Mouse (Mus musculus): ENCODE results near the gene Dock11. TPM values are rescaled to one million over a fixed set of nuclear protein-coding genes. Genes with fewer than 3 reads are reported as not detected.

The Dock11 gene
- polyA plus RNA-seq, 2 experiments: 17.9 to 24.4 TPM

DNA sequence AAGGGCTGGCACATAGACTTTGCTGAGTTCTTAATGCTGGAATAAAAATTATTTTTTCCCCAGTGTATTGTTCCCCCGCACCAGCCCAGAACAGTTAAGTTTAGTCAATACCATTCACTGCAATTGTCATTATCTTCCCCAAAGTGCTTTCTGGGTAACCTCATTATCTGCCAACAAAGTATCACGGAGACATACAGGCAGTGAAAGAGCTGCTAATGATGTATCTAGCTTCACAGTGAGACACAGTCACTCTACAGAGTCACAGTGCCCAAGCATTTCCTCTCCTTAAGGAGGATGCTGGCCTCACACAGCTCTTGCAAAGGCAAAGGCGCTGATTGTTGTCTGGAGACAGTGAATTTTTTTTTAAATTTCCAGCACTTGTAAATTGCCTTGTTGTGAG, 63.3 kb downstream of the Dock11 start:
- H3K9me3 ChIP-seq (ENCODE audit: control insufficient read depth, low read length): no peaks in the 10 kb centered on the region
- no peak overlapping the region for H3K9ac ChIP-seq (ENCODE audit: low read depth, low read length, severe bottlenecking)
- no peak overlapping the region for H3K4me2 ChIP-seq (replicated peaks; ENCODE audit: low read depth, low read length, severe bottlenecking)
- H3K27me3 ChIP-seq (ENCODE audit: control insufficient read depth, insufficient read depth, low read length): no peaks in the 10 kb centered on the region
- no peaks in the 10 kb centered on the region for H3K4me1 ChIP-seq (ENCODE audit: control insufficient read depth, insufficient read depth, low read length)
- DNase-seq (ENCODE audit: low spot score): no peak
- H3K36me3 ChIP-seq (ENCODE audit: control insufficient read depth, insufficient read depth, low read length): no peaks in the 10 kb centered on the region
- ATAC-seq (ENCODE audit: low FRiP score, low read depth): no peak
- no peak overlapping the region for H3K27ac ChIP-seq (replicated peaks; ENCODE audit: low read depth, low read length)
- 71% methylated on average over 3 of the region's 3 CpGs for WGBS
- TF ChIP-seq POLR2A (IDR thresholded peaks at IDR 0.05; ENCODE audit: borderline replicate concordance, extremely low read depth, insufficient read depth, insufficient read length): no peak
- no peak overlapping the region for H3K4me3 ChIP-seq (replicated peaks; ENCODE audit: low read length)

DNA sequence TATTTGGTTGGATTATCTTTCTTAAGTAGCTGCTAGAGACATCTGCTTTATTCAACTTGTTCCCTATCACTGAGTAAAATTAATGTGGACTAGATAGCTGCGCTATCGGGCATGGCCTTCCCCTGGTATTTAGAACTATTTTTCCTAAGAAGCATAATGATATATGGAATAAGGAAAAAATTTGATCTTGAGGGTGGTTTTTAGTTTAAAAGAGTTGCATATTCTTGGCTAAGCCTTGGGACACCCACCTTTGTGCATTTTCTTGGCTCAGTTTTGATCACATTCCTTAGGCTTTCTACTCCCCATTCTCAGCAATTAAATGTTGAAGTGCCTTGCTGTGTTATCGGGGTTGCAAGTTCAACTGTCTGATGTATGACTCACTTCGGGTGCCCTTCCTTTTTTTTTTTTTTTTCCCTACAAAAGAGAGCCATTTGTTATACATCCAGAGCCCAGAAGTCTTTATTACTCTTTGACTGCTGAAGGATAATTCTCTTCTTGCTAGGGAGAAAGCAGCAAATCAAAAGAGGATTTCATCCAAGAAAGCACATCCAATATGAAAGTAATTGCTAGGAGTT, 64.0 kb downstream of the Dock11 start:
- no peak overlapping the region for H3K4me3 ChIP-seq (replicated peaks; ENCODE audit: low read length)
- no peaks in the 10 kb centered on the region for H3K36me3 ChIP-seq (ENCODE audit: control insufficient read depth, insufficient read depth, low read length)
- no peak for DNase-seq (ENCODE audit: low spot score)
- WGBS: 74% methylated on average over 4 of the region's 4 CpGs
- no peak overlapping the region for H3K4me2 ChIP-seq (replicated peaks; ENCODE audit: low read depth, low read length, severe bottlenecking)
- H3K27me3 ChIP-seq (ENCODE audit: control insufficient read depth, insufficient read depth, low read length): no peaks in the 10 kb centered on the region
- TF ChIP-seq POLR2A (IDR thresholded peaks at IDR 0.05; ENCODE audit: borderline replicate concordance, extremely low read depth, insufficient read depth, insufficient read length): no peak
- no peaks in the 10 kb centered on the region for H3K9me3 ChIP-seq (ENCODE audit: control insufficient read depth, low read length)
- no peak overlapping the region for H3K9ac ChIP-seq (ENCODE audit: low read depth, low read length, severe bottlenecking)
- no peak overlapping the region for H3K27ac ChIP-seq (replicated peaks; ENCODE audit: low read depth, low read length)
- ATAC-seq (ENCODE audit: low FRiP score, low read depth): no peak
- H3K4me1 ChIP-seq (ENCODE audit: control insufficient read depth, insufficient read depth, low read length): no peaks in the 10 kb centered on the region

DNA sequence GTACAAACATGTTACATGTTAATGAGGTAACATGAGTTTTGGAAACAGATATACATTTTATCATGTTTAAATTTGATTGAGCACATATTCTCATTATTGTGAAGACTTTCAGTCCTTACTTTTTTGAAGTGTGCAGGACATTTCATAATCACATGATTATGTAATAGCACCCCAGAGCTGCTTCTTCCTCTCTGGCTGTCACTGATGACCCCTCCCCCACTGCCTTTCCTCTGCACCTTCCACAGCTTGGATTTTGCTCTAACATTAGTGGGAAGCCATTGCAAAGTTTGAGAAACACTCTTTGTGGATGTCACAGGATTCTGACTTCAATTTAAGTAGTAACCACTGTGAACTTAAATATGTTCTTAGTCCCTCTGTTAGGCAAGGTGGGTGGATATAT, 67.6 kb downstream of the Dock11 start:
- H3K9me3 ChIP-seq (ENCODE audit: control insufficient read depth, low read length): no peaks in the 10 kb centered on the region
- H3K27ac ChIP-seq (replicated peaks; ENCODE audit: low read depth, low read length): no peak overlapping the region
- no peak for TF ChIP-seq POLR2A (IDR thresholded peaks at IDR 0.05; ENCODE audit: borderline replicate concordance, extremely low read depth, insufficient read depth, insufficient read length)
- no peak overlapping the region for H3K4me3 ChIP-seq (replicated peaks; ENCODE audit: low read length)
- H3K36me3 ChIP-seq (ENCODE audit: control insufficient read depth, insufficient read depth, low read length): no peaks in the 10 kb centered on the region
- no peaks in the 10 kb centered on the region for H3K4me1 ChIP-seq (ENCODE audit: control insufficient read depth, insufficient read depth, low read length)
- no peak for DNase-seq (ENCODE audit: low spot score)
- no peaks in the 10 kb centered on the region for H3K27me3 ChIP-seq (ENCODE audit: control insufficient read depth, insufficient read depth, low read length)
- ATAC-seq (ENCODE audit: low FRiP score, low read depth): no peak
- H3K9ac ChIP-seq (ENCODE audit: low read depth, low read length, severe bottlenecking): no peak overlapping the region
- no peak overlapping the region for H3K4me2 ChIP-seq (replicated peaks; ENCODE audit: low read depth, low read length, severe bottlenecking)

DNA sequence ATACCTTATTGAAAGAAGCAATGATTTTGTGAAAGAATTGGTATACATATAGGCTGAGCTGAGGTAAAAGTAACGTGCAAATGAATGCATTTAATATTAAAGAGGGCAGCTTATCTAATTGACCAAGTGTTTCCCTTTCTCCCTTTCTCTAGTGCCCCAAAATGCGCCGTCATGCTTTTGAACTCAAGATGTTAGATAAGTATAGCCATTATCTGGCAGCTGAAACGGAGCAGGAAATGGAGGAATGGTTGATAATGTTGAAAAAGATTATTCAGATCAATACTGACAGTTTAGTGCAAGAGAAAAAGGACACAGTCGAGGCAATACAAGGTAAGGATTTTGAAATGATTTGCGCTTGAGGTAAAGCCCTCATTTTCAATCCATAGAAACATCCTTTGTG, 74.5 kb downstream of the Dock11 start:
- Histone ChIP-seq H3K4me1 (ENCODE audit: control insufficient read depth, insufficient read depth, low read length) (no peaks in the 10 kb centered on the region), H3K9ac (ENCODE audit: low read depth, low read length, severe bottlenecking) (no peak overlapping the region), H3K4me3 (replicated peaks; ENCODE audit: low read length) (no peak overlapping the region), H3K27ac (replicated peaks; ENCODE audit: low read depth, low read length) (no peak overlapping the region), H3K36me3 (ENCODE audit: control insufficient read depth, insufficient read depth, low read length) (no peaks in the 10 kb centered on the region), H3K27me3 (ENCODE audit: control insufficient read depth, insufficient read depth, low read length) (no peaks in the 10 kb centered on the region), H3K4me2 (replicated peaks; ENCODE audit: low read depth, low read length, severe bottlenecking) (no peak overlapping the region), H3K9me3 (ENCODE audit: control insufficient read depth, low read length) (no peaks in the 10 kb centered on the region)
- WGBS: 75% methylated on average over 6 of the region's 6 CpGs
- no peak for TF ChIP-seq POLR2A (IDR thresholded peaks at IDR 0.05; ENCODE audit: borderline replicate concordance, extremely low read depth, insufficient read depth, insufficient read length)
- DNase-seq (ENCODE audit: low spot score): no peak
- ATAC-seq (ENCODE audit: low FRiP score, low read depth): no peak

DNA sequence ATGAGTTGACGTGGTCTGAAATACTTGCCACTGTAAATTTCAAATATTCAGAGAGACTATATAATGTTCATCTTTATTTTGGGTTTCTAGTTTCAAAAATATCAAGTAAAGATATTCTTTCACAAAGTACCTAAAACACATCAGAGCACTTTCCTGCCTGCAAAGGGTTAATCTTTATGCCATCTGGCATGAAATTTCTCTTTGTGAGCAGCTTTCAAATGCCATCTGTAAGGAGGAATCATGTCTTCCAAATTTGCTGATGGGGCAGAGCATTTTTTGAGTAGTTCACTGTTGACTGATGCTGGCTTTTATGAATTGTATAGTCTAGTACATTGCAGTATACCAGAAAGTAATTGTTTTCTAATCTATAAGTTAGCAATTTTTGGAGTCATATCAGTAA, 80.6 kb downstream of the Dock11 start:
- no peak overlapping the region for H3K9ac ChIP-seq (ENCODE audit: low read depth, low read length, severe bottlenecking)
- H3K27ac ChIP-seq (replicated peaks; ENCODE audit: low read depth, low read length): no peak overlapping the region
- no peaks in the 10 kb centered on the region for H3K36me3 ChIP-seq (ENCODE audit: control insufficient read depth, insufficient read depth, low read length)
- TF ChIP-seq POLR2A (IDR thresholded peaks at IDR 0.05; ENCODE audit: borderline replicate concordance, extremely low read depth, insufficient read depth, insufficient read length): no peak
- WGBS: 91% methylated on average over 1 of the region's 1 CpGs
- no peaks in the 10 kb centered on the region for H3K27me3 ChIP-seq (ENCODE audit: control insufficient read depth, insufficient read depth, low read length)
- H3K4me2 ChIP-seq (replicated peaks; ENCODE audit: low read depth, low read length, severe bottlenecking): no peak overlapping the region
- ATAC-seq (ENCODE audit: low FRiP score, low read depth) (no peak), DNase-seq (ENCODE audit: low spot score) (no peak)
- H3K4me3 ChIP-seq (replicated peaks; ENCODE audit: low read length): no peak overlapping the region
- no peaks in the 10 kb centered on the region for H3K9me3 ChIP-seq (ENCODE audit: control insufficient read depth, low read length)
- H3K4me1 ChIP-seq (ENCODE audit: control insufficient read depth, insufficient read depth, low read length): no peaks in the 10 kb centered on the region

DNA sequence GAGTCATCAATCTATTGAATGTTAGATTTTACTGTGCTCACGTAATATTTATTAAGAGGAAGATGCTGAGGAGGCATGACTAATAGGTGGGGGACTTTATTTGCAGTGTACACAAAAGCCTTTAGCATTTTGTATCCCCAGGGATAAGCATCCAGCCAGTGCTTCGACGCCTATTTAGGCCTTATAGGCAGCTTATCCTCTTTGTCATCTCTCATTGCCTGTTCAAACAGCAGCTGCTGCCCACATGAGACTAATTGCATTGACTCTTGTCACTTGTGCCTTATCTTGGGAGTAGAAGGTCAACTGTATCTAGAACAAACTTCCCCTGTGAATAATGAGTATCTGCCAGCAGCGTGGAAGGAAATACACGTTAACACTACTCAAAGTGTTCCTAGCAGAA, 88.0 kb downstream of the Dock11 start:
- 79% methylated on average over 5 of the region's 5 CpGs for WGBS

More for the DNA sequence above, 88.0 kb downstream of the Dock11 start:
- Histone ChIP-seq H3K4me2 (replicated peaks; ENCODE audit: low read depth, low read length, severe bottlenecking) (no peak overlapping the region), H3K9me3 (ENCODE audit: control insufficient read depth, low read length) (no peaks in the 10 kb centered on the region), H3K4me3 (replicated peaks; ENCODE audit: low read length) (no peak overlapping the region), H3K9ac (ENCODE audit: low read depth, low read length, severe bottlenecking) (no peak overlapping the region), H3K4me1 (ENCODE audit: control insufficient read depth, insufficient read depth, low read length) (no peaks in the 10 kb centered on the region), H3K27me3 (ENCODE audit: control insufficient read depth, insufficient read depth, low read length) (no peaks in the 10 kb centered on the region), H3K27ac (replicated peaks; ENCODE audit: low read depth, low read length) (no peak overlapping the region), H3K36me3 (ENCODE audit: control insufficient read depth, insufficient read depth, low read length) (no peaks in the 10 kb centered on the region)
- DNase-seq (ENCODE audit: low spot score) (no peak), ATAC-seq (ENCODE audit: low FRiP score, low read depth) (no peak)
- no peak for TF ChIP-seq POLR2A (IDR thresholded peaks at IDR 0.05; ENCODE audit: borderline replicate concordance, extremely low read depth, insufficient read depth, insufficient read length)

Measured in limb, embryonic 14.5 days (tissue).